19 mouse cellular contexts compared by ENCODE assay signal in the genomic region with DNA sequence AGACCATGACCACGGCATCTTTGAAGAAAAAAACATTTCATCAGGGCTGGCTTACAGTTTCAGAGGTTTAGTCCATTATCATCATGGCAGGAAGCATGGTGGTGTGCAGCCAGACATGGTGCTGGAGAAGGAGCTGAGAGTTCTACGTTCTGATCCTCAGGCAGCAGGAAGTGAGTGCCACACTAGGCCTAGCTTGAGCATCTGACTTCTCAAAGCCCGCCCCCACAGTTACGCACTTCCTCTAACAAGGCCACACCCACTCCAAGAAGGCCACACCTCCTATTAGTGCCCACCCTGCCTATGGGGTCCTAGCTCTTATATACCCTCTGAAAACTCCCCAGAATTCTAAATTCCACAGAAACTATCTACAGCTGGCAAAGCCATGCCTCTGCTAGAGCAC. TPM values are rescaled to one million over a fixed set of nuclear protein-coding genes. Genes with fewer than 3 reads are reported as not detected.
"Had no signal": no experiment of that assay in that cellular context is flagged by ENCODE, and none has a peak within 500 bp of the region (broad histone marks: within the 10 kb centered on the region; RNA-seq: fewer than 3 reads in every experiment).

No protein-coding gene starts in this region.

- ATAC-seq: midbrain, embryonic 16.5 days had no signal

- H3K27me3 ChIP-seq: midbrain, embryonic 12.5 days; neural tube, embryonic 13.5 days; neural tube, embryonic 15.5 days; stomach, embryonic 15.5 days had no signal

- H3K9me3 ChIP-seq: midbrain, embryonic 10.5 days; midbrain, embryonic 12.5 days; neural tube, embryonic 13.5 days; neural tube, embryonic 15.5 days; stomach, embryonic 15.5 days had no signal

- H3K4me3 ChIP-seq: midbrain, embryonic 10.5 days; midbrain, embryonic 12.5 days; myocyte; neural tube, embryonic 13.5 days; neural tube, embryonic 15.5 days; stomach, embryonic 15.5 days had no signal

- H3K36me3 ChIP-seq: midbrain, embryonic 10.5 days; midbrain, embryonic 12.5 days; neural tube, embryonic 13.5 days; neural tube, embryonic 15.5 days; stomach, embryonic 15.5 days had no signal

- H3K9ac ChIP-seq: lung, embryonic 14.5 days; midbrain, embryonic 12.5 days; neural tube, embryonic 13.5 days; neural tube, embryonic 15.5 days; stomach, embryonic 15.5 days had no signal

- DNase-seq: lung, adult 18-20 months; lung, embryonic 14.5 days; lung, postnatal 10 days; lung, postnatal 4 days; midbrain, embryonic 14.5 days; right cerebral cortex, postnatal 14 days; thymus, adult 2 months; thymus, postnatal 25 days; thymus, postnatal 4 days had no signal

- H3K27ac ChIP-seq: midbrain, embryonic 10.5 days; midbrain, embryonic 12.5 days; neural tube, embryonic 13.5 days; neural tube, embryonic 15.5 days; stomach, embryonic 15.5 days; stomach, postnatal 0 days had no signal

- H3K4me2 ChIP-seq: lung, embryonic 14.5 days; midbrain, embryonic 12.5 days; neural tube, embryonic 13.5 days; neural tube, embryonic 15.5 days; stomach, embryonic 15.5 days had no signal

- H3K4me1 ChIP-seq: midbrain, embryonic 10.5 days; midbrain, embryonic 12.5 days; neural tube, embryonic 13.5 days; neural tube, embryonic 15.5 days; stomach, embryonic 15.5 days had no signal

RNA-seq across cellular contexts. Expression of a gene that starts 34.7 kb away (rescaled TPM):
- total RNA-seq: megakaryocyte-erythroid progenitor cell, adult 5-6 weeks had no signal

RNA-seq across cellular contexts. Expression of a gene that starts 34.7 kb away (rescaled TPM):
- total RNA-seq: megakaryocyte, adult 5-6 weeks; megakaryocyte-erythroid progenitor cell, adult 5-6 weeks had no signal
- polyA plus RNA-seq: myocyte had no signal
